In the genomic region with DNA sequence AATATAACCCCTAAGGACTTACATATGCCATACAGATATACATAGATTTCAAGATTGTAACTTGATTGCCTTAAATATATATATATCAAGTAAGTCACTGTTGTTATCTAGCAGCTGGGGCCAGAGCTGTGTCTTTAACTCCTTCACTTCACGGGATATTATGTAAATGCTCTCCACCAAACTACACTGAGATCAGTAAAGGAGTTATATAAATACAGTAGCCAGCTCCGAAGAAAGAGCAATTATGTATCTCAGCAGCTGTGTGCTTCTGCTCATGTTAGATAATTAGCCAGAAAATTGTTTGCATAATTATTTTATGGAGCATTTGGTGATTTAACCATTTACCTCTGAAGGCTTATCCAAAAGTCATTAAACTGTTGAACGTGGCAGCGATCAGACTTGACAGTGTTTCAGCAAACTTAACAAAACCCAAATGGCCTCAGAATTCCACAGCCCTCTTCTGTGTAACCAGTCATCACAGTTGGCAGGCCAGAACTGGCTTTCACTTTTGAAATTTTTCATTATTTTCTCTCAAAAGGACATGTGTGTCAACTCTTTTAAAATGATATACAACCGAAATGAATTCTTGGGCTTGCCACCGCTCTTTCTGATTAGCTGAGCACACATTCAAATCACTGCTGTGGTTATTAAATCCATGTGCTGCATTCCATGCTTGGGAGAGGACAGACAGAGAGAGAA, we compare ENCODE assay signal across 12 mouse cellular contexts.
DNase-seq lines count a peak whose midpoint lies in the region; ATAC-seq and TF ChIP-seq lines count a peak whose summit lies in the region.
"Had no signal": no experiment of that assay in that cellular context is flagged by ENCODE, and none has a peak within 500 bp of the region (broad histone marks: within the 10 kb centered on the region; RNA-seq: fewer than 3 reads in every experiment).

No protein-coding gene starts in this region.

- no peak for DNase-seq in hindbrain, embryonic 10.5 days (ENCODE audit: low spot score)
- no peak for DNase-seq in midbrain, embryonic 11.5 days (ENCODE audit: low spot score, missing footprints)
- peak; percentile 25 for DNase-seq in fibroblast of lung, adult 2 months (ENCODE audit: low read depth)
- no peak for DNase-seq in limb, embryonic 14.5 days (ENCODE audit: low spot score)
- DNase-seq in embryo, embryonic 10.5 days (ENCODE audit: low spot score): no peak
- DNase-seq in yolk sac, embryonic 10.5 days (ENCODE audit: low spot score): no peak
- DNase-seq: heart, adult 2 months; liver, postnatal 0 days; midbrain, embryonic 14.5 days; thymus, postnatal 14 days had no signal

- H3K4me1 ChIP-seq in hindbrain, embryonic 10.5 days (replicated peaks): peaks cover 19% of the 10 kb centered on the region
- peaks cover 20% of the 10 kb centered on the region for H3K4me1 ChIP-seq in hindbrain, embryonic 13.5 days (replicated peaks)
- peaks cover 22% of the 10 kb centered on the region for H3K4me1 ChIP-seq in midbrain, embryonic 12.5 days
- H3K4me1 ChIP-seq in midbrain, embryonic 11.5 days (ENCODE audit: control insufficient read depth, insufficient read depth, low read length): peaks cover 5% of the 10 kb centered on the region; the same call in 1 of the 2 replicates
- H3K4me1 ChIP-seq in limb, embryonic 14.5 days (ENCODE audit: control insufficient read depth, insufficient read depth, low read length): peaks cover 2% of the 10 kb centered on the region; the same call in 1 of the 2 replicates

- H3K9ac ChIP-seq in hindbrain, embryonic 13.5 days: no peak overlapping the region
- no peak overlapping the region for H3K9ac ChIP-seq in midbrain, embryonic 12.5 days (replicated peaks)
- H3K9ac ChIP-seq in midbrain, embryonic 11.5 days (ENCODE audit: low read length): no peak overlapping the region
- no peak overlapping the region for H3K9ac ChIP-seq in limb, embryonic 14.5 days (ENCODE audit: low read depth, low read length, severe bottlenecking)
- H3K9ac ChIP-seq: liver, postnatal 0 days had no signal

- peaks cover 7% of the 10 kb centered on the region; the same call in 1 of the 2 replicates for H3K27me3 ChIP-seq in hindbrain, embryonic 10.5 days (ENCODE audit: insufficient read depth, poor library complexity, severe bottlenecking)
- no peaks in the 10 kb centered on the region for H3K27me3 ChIP-seq in hindbrain, embryonic 13.5 days
- no peaks in the 10 kb centered on the region for H3K27me3 ChIP-seq in midbrain, embryonic 12.5 days
- H3K27me3 ChIP-seq in midbrain, embryonic 11.5 days (ENCODE audit: control insufficient read depth, insufficient read depth, low read length): no peaks in the 10 kb centered on the region
- no peaks in the 10 kb centered on the region for H3K27me3 ChIP-seq in limb, embryonic 14.5 days (ENCODE audit: control insufficient read depth, insufficient read depth, low read length)

- no peak overlapping the region for H3K4me3 ChIP-seq in hindbrain, embryonic 10.5 days
- H3K4me3 ChIP-seq in hindbrain, embryonic 13.5 days: no peak overlapping the region
- H3K4me3 ChIP-seq in midbrain, embryonic 12.5 days: no peak overlapping the region
- H3K4me3 ChIP-seq in midbrain, embryonic 11.5 days (ENCODE audit: low read depth, low read length): no peak overlapping the region
- H3K4me3 ChIP-seq in limb, embryonic 14.5 days (replicated peaks; ENCODE audit: low read length): no peak overlapping the region
- H3K4me3 ChIP-seq: heart, adult 2 months had no signal

- no peak for TF ChIP-seq POLR2A in limb, embryonic 14.5 days (IDR thresholded peaks at IDR 0.05; ENCODE audit: borderline replicate concordance, extremely low read depth, insufficient read depth, insufficient read length)

- H3K9me3 ChIP-seq in hindbrain, embryonic 10.5 days: no peaks in the 10 kb centered on the region
- no peaks in the 10 kb centered on the region for H3K9me3 ChIP-seq in hindbrain, embryonic 13.5 days
- H3K9me3 ChIP-seq in midbrain, embryonic 12.5 days: no peaks in the 10 kb centered on the region
- H3K9me3 ChIP-seq in midbrain, embryonic 11.5 days (ENCODE audit: control insufficient read depth, low read length): no peaks in the 10 kb centered on the region
- no peaks in the 10 kb centered on the region for H3K9me3 ChIP-seq in limb, embryonic 14.5 days (ENCODE audit: control insufficient read depth, low read length)

- peak overlapping the region; percentile 36; the same call in 1 of the 2 replicates for H3K27ac ChIP-seq in hindbrain, embryonic 10.5 days
- H3K27ac ChIP-seq in hindbrain, embryonic 13.5 days: no peak overlapping the region
- 0 out of 2 replicates have a peak overlapping the region, but pooled peaks have one; percentile 4 for H3K27ac ChIP-seq in midbrain, embryonic 12.5 days (replicated peaks)
- H3K27ac ChIP-seq in midbrain, embryonic 11.5 days (ENCODE audit: low read depth, low read length): no peak overlapping the region
- H3K27ac ChIP-seq in limb, embryonic 14.5 days (replicated peaks; ENCODE audit: low read depth, low read length): no peak overlapping the region
- H3K27ac ChIP-seq: heart, adult 2 months had no signal

- H3K36me3 ChIP-seq in hindbrain, embryonic 10.5 days: no peaks in the 10 kb centered on the region
- no peaks in the 10 kb centered on the region for H3K36me3 ChIP-seq in hindbrain, embryonic 13.5 days
- no peaks in the 10 kb centered on the region for H3K36me3 ChIP-seq in midbrain, embryonic 12.5 days
- H3K36me3 ChIP-seq in midbrain, embryonic 11.5 days (ENCODE audit: control insufficient read depth, insufficient read depth, low read length): no peaks in the 10 kb centered on the region
- H3K36me3 ChIP-seq in limb, embryonic 14.5 days (ENCODE audit: control insufficient read depth, insufficient read depth, low read length): no peaks in the 10 kb centered on the region

- H3K4me2 ChIP-seq in hindbrain, embryonic 13.5 days: no peak overlapping the region
- H3K4me2 ChIP-seq in midbrain, embryonic 12.5 days (replicated peaks): no peak overlapping the region
- no peak overlapping the region for H3K4me2 ChIP-seq in midbrain, embryonic 11.5 days
- no peak overlapping the region for H3K4me2 ChIP-seq in limb, embryonic 14.5 days (replicated peaks; ENCODE audit: low read depth, low read length, severe bottlenecking)

- no peak for ATAC-seq in hindbrain, embryonic 13.5 days (ENCODE audit: low FRiP score)
- no peak for ATAC-seq in midbrain, embryonic 12.5 days (ENCODE audit: low FRiP score, low read depth)
- no peak for ATAC-seq in midbrain, embryonic 11.5 days (ENCODE audit: low FRiP score)
- ATAC-seq in limb, embryonic 14.5 days (ENCODE audit: low FRiP score, low read depth): peak; percentile 34; the same call in 1 of the 2 replicates
- ATAC-seq: liver, postnatal 0 days had no signal

- WGBS in hindbrain, embryonic 10.5 days: 74% methylated on average over 6 of the region's 6 CpGs
- 51% methylated on average over 6 of the region's 6 CpGs for WGBS in hindbrain, embryonic 13.5 days
- WGBS in midbrain, embryonic 12.5 days: 63% methylated on average over 6 of the region's 6 CpGs
- 76% methylated on average over 6 of the region's 6 CpGs for whole genome bisulfite sequencing in midbrain, embryonic 11.5 days
- 21% methylated on average over 6 of the region's 6 CpGs for WGBS in limb, embryonic 14.5 days

Comparison
In these comparisons a context has a peak if more than half of its experiments do, and no peak if none do; other contexts are left out.
1. H3K27ac ChIP-seq: peak in hindbrain, embryonic 10.5 days (single experiment) and midbrain, embryonic 12.5 days (single experiment); none in hindbrain, embryonic 13.5 days (single experiment), midbrain, embryonic 11.5 days (single experiment) and limb, embryonic 14.5 days (single experiment).